Mouse (Mus musculus) adrenal gland, postnatal 10 days (tissue): ENCODE measurements around the gene Slc10a6. TPM values are rescaled to one million over a fixed set of nuclear protein-coding genes. Genes with fewer than 3 reads are reported as not detected.

ENCODE experiments used
- DNase-seq: peaks from one replicate; pipeline ENCODE4 v3.0.0; 2021; ENCODE audit warnings: mixed read lengths
- long read RNA-seq, 2 experiments: library from polyadenylated mRNA; stranded (forward); transcript quantifications; one replicate each; pipeline ENCODE4 v2.0.0; 2021
- total RNA-seq, 2 experiments: library from RNA; stranded (reverse); gene quantifications; 2 replicates each; pipeline ENCODE4 v1.2.3; 2021

The Slc10a6 gene
- total RNA-seq: 1 to 10 TPM; 1.6 to 2.5 TPM
- long read RNA-seq, experiment 1, transcript Slc10a6-201 (6 exons, 2,124 nt): major isoform, 7 of 9 reads
- long read RNA-seq, experiment 1, partial matches to known transcripts: 0 of 9 reads
- long read RNA-seq, experiment 1, other reads (novel, unspliced or antisense): 2 of 9 reads
- long read RNA-seq, experiment 2, partial matches to known transcripts: 0 of 4 reads
- long read RNA-seq, experiment 2, other reads (novel, unspliced or antisense): 1 of 4 reads

DNA sequence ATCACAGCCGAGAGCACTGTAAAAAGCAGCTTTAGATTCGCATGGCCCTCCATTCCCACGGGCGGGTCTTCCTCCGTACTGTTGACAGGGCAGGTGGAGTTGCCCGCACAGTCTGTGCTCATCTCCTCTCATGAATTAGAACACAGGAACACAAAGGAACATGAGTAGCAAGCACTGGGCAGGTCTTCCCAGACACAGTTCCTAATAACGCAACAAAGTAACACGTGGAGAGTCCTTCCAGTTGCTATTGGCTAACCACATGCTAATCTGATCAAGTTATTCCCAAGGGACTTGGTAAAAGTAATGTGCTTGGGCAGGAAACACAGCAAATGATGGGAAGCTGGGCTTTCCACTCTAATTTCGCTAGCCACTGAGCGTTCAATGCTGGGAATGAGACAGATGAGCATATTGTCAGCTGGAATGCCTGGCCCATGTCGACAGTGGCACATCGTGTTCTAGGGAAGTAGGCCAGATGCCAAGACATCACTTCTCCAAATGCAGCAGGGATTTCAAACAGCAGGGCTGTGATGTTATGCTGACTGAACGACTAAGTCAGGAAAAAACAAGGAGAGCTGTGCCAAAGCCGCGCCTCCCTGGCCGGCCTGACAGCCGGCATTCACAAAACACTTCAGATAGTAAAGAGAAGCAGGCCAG lies at the start of gene Slc10a6:
TSS of gene Slc10a6 (minus strand) at position 293 of the 654 bp plus-strand sequence.
- peak; percentile 65 for DNase-seq

DNA sequence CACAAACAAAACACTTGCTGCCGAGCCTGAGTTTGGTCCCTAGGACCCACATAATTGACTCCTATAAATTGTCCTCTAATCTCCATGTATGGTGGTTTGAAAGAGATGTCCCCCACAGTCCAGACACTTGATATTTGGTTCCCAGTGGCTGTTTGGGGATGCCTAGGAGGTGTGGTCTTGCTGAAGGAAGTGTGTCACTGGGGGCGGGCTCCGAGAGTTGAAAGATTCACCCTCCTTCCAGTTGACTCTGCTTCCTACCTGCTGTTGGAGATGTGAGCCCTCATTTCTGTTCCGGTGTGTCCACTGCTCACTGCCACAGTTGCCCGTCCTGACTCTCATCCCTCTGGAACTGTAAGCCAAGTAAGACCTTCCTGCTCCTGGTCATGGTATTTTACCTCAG lies 49.8 kb upstream of the Slc10a6 start:
- no peak for DNase-seq

DNA sequence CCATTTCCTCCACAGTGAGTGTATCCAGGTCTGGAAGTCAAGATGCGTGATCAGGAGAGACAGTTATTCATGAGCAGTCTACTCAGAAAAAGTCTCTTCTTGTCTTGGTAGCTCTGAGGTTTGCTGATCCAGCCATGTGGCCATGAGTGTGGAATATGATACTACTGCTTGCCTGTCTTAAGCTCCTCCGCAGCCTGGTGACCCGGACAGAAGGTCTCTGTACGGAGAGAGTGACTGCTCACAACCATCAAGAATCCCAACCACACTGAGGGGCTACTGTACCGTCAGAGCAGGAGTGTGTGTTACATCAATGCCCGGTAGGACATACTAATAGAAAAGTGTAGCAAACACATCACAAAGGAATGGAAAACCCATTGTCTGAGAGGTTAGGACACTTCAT lies 48.7 kb upstream of the Slc10a6 start:
- DNase-seq: no peak

DNA sequence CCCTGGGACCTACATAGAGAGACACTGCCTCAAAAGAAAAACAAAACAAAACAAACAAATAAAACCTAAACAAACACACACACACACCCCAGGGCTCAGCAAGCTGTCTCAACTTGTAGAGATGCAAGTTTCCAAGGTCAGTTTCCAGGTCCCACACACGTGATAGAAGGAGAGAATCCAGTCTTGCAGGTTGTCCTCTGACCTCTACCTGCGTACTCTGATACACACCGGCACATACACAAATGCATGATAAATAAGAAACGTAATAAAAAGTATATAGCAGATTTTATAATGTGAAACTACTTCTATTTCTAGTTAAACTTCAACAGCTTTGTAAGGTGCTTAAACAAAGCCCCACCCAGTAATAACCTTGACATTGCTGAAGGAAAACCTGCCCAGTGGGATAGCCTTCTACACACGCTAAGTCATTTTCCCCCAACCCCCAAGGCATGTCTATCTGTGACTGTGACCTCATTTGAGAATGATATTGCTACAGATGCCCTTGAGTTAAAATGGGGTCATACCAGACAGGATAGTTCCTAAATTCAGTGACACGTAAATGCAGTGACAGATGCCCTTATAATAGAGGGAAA lies 47.2 kb upstream of the Slc10a6 start:
- DNase-seq: no peak

DNA sequence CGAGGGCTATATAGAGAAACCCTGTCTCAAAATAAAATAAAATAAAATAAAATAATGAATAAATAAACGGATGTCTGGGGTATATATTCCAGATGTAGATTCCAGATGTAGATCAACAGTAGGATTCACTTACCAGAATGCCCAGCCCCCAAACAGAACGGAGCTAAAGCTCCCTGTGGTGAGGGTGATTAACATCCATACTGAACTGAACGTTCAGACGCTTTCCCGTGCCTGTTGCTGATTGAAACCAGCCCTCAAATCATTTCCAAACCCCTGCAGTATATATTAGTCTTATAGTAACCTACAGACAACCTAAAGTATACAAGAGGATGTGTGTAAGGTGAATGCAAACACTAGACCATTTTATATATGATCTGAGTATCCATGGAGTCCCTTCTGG lies 45.3 kb upstream of the Slc10a6 start:
- no peak for DNase-seq

DNA sequence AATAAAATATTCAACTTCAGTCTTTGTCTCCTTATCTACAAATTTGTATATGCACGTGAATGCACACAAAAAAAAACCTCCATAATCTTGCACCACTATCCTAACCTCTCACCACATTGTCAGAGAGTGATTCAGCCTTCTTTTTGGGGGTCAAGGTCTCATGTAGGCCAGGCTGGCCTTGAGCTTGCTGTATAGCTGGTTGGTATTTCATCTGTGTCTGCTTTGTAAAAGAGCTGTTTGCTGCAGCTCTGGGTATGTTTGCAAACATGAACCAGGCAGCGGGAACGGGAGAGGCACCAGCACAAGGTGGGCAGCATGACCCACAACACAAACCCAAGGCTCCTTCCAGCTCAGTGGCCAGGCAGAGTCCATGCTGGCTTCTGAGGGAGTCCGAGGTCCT lies 44.4 kb upstream of the Slc10a6 start:
- peak; percentile 28 for DNase-seq

DNA sequence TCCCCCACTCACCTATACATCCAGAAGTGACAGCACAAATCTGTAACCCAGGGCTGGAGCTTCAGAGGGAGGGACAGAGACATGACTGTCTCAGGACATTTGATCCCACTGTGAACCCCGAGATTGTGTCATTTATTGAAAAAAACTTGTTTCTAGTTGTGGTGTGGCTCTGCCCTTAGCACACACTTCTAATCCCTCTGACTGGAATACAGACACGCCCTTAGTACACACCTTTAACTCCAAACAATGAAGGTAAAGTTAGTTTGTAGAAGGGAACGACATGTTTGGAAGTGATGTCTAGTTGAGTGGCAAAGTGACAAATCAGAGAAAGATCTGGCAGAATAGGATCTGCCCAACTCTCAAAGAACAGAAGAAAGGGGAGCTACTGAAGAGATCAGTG lies 42.7 kb upstream of the Slc10a6 start:
- DNase-seq: no peak

DNA sequence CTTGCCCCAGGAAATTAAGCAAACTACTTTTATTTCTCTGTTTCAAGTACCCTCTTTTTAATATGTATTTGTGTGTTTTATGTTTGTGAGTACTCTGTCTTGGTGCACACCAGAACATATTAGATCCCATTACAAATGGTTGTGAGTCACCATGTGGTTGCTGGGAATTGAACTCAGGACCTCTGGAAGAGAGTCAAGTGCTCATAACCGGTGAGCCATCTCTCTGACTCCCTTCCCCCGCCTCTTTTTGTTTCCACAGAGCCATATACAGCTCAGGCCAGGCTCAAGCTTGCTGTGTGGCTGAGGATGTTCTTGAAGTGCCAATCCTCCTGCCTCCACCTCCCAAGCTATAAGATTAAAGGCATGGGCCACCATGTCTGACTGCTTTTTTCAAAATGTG lies 36.7 kb upstream of the Slc10a6 start:
- no peak for DNase-seq

DNA sequence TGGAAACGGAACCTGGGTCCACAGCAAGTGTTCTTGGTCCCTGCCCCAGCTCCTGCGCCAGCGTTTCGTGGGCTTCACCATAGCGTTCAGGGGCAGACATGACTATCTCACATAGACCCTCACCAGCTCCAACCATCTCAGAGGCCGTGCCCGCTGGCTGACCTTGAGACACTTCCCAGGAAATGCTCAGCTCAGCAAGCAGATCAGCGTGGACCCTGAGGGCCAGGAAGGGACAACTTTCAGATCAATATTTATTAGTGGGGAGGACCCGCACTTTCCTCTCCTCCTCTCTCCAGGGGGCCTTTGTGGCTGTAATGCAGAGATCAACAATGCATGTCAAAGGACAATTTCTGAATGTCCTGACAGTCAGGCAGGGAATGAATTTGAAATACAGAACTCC lies 35.7 kb upstream of the Slc10a6 start:
- DNase-seq: no peak

DNA sequence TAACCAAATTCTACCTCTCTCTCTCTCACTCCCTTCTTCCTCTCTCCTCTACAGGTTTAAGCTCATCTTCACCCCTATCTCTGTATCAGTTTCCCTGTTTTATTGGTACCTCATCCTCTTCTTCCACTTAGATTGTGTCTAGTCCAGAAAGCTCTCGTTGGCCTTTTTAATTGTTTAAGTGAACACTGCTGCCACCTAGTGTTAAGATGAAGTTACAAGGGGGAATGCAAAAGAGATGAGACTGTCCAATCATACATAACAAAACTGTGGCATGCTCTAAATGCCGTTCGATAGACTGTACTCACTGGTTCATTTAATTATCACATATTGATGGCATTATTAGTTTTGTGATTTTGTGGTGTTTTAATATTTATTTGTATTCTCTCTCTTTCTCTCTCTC lies 30.4 kb upstream of the Slc10a6 start:
- peak; percentile 28 for DNase-seq

DNA sequence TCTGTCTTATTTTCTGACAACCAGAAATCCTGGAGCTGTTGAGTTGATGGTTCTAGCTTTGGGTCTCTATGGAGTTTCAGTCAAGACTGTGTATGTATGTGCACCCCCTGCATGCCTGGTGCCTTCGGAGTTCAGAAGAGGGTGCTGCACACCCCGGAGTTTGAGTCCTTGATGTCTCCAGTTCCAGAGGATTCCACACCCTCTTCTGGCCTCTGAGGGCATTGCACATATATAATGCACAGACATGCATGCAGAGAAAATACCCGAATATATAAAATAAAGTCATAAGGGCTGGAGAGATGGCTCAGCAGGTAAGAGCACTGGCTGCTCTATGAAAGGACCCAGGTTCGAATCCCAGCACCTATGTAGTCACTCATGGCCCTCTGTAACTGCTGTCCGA lies 29.7 kb upstream of the Slc10a6 start:
- no peak for DNase-seq

DNA sequence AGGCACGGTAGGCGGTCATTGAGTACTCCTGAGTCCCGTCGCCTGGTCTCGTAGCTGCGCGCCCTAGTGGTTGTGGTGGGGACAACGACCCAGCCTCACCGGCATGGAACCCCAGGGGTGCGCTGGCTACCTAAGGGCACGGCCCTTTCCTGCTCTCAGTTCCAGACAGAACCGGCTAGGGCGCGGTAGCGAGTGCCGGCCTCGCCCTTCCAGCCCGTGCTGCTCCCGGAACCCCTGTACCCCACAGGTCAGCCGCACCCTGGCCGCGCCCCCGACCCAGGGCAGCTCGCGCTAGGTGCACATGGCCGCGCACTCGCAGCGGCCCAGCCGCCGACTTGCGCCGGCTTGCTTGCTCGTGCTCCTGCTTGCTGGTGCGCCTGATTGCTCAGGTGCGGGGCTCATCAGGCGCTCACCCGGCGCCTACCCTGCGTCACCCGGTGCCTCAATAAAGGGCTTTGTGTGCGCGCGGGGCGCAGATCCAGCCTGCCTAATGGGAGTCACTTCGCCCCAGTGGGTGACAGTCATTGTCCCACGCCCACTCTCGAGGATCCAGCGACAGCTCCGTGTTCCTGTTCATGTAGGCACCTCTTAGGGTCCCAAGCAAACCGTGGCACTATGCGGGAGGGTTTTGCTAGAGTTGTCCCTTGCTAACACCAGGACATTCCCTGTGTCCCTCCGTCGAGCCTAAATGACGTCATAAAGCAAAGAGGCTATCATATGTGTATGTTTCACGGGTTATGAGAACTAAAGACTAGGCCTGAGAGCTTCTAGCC lies 26.3 kb upstream of the Slc10a6 start, which contains the start of gene 1700016H13Rik:
TSS of gene 1700016H13Rik (minus strand) at position 665 of the 773 bp plus-strand sequence.
- DNase-seq: peak; percentile 87

DNA sequence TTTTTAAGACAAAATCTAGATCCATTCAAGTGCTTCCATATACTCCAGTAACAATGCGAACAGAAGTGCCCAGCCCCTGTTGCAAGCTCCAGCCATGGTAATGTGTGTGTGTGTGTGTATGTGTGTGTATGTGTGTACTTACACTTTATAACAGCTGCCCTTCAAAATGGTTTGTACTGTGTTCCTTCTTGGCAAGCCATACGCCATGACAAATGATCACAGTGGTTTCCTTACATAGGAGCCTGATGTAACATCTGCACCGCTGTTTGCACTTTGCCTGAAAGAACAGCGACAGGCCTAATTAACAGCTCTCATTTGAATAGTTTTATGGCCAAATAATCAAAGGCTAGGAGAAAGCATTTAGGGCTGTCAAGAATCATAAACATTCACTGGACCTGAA lies 25.6 kb upstream of the Slc10a6 start:
- DNase-seq: no peak

DNA sequence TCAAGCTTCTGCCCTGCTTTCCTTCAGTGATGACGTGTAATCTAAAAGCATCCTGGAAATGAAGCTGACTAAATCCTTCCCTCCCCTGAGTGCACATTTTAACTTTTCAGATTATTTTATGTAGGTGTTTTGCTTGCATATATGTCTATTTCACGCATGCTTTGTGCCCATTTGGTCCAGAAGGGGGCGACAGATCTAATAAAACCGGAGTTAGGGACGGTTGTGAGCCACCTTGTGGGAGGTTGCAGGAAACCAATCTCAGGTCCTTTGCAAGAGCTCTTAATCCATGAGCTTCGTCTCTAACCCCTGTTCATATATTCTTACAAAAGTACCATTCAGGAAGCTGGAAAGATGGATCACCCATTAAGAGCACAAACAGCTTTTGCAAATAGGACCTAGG lies 25.0 kb upstream of the Slc10a6 start:
- DNase-seq: peak; percentile 43

DNA sequence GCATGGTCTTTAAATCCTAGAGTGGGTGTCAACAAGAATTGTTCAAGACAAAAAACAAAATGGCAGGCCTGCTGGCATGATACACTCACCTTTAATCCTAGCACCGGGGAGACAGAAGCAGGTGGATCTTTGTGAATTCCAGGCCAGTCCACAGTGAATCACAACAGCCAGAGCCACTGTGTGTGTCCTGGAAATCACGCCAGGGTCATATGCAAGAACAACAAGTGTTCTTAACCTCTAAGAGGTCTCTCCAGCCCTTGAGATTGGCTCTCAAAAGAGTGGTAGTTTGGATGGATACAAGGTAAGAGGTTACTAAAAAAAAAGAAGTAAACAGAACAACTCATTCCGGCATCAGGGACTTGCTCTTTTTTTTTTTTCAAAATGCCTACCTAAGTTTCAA lies 18.1 kb upstream of the Slc10a6 start:
- no peak for DNase-seq

DNA sequence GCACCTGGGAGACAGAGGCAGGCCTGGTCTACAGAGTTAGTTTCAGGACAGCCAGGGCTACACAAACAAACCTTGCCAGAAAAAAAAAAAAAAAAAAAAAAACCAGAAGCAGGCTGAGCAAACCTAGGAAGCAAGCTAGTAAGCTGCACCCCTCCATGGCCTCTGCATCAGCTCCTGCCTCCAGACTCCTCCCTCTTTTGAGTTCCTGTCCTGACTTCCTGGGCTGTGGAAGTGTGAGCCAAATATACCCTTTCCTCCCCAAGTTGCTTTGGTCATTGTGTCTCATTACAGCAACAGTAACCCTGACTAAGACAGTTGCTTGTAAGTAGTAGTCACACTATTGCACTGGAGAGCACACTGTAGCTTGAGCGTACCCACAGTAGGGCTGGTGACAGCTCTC lies 15.0 kb upstream of the Slc10a6 start:
- no peak for DNase-seq

DNA sequence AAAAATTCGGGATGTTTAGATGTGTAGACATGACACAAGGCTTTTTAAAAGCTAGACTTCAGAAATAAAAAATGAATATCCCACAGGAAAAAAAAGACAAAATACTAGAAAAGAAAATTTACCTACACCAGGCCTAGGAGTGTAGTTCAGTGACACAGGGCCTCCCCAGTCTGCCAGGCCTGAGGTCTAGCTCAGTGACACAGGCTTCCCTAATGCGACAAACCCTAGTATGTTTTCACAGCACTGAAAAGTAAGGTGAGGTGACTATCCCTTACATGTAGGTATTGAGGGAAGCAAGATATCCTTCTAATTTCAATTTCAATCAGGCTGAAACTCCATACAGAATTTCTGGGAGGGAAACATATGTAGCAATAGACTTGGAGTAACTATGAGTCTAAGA lies 8.0 kb upstream of the Slc10a6 start:
- no peak for DNase-seq

DNA sequence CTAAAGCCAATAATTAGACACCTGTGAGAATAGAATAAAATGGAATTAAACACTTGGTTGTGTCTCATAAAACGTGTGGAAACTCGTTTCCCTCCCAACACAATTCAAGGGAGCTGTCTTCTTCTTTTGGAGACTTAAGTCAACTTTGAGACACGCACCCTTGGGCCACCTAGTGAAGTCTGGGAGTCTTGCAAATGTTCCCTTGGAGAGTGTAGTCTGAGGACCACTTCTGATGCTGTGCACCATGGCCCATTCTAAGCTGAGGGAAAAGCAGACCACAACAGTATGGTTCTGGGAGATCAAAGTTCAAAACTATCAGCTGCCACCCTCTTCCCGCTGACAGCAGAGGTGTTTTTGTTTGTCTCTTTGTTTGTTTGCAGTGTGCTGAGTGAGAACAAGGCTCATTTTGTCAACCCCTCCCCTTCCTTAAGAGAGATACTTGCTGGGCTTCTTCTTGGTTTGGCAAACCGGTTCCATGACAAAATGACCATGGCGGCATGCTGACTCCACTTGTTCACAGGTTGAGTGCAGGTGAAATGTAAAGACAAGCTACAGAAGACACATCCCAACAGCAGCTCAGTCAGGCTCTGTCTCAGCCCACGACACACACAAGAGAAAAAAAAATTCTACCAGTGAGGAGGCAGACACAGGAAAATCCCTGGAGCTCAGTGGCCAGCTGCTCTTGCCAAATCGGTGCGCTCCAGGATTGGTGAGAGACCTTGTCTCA lies 814 bp upstream of the Slc10a6 start:
- no peak for DNase-seq

DNA sequence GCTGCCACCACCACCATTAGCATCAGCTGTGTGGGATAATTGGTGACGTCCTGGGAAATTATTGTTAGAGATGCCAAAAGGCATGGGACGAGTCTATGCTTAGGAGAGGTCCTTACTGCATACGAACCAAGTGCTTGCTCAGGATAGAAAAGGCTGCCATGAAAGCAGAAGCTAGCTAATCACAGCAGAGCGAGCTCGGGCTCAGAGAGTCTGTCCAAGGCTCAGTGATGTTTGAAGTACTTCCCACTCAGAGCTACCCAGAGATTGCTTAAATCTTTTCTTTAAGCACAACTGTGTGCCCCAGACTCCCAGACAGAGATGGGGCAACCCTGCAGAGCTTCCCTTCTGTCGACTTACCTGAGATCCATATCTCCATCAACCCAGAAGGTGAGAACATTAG lies 704 bp downstream of the Slc10a6 start:
- DNase-seq: no peak

DNA sequence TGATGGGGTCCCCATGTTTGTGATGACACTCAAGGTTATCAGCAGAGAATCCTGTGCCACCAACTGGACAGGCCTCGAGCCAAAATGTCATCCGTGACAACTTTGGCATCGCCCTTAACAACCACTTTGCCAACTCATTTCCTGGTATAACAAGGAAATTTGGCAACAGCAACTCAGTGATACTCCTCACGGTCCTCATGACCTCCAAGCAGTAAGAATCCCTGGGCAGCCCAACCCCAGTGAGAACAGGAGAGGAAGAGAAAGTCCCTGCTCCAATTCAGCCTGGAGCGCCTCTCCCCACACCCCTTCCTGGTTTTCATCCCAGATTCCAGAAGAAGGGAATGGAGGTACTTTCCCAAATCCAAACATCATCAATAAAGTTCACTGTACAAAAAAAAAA lies 4.4 kb downstream of the Slc10a6 start:
- DNase-seq: no peak

DNA sequence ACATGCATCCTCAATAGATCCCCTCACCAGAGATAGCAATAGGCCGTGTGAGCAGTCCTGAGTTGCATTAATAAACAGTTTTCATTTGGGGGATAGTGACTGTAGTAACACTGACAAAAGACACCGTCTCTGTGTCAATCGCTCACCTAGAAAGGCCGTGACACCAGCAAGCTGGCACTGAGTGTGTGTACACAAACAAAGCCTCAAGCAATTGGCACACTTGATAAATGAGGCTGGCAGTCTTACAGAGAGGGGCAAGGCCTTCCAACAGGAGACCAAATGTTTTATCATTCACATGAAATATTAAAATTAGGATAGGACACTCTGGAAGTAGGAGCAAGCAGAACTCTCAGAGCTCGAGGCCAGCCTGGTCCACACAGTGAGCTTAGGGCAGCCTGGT lies 6.9 kb downstream of the Slc10a6 start:
- DNase-seq: no peak

DNA sequence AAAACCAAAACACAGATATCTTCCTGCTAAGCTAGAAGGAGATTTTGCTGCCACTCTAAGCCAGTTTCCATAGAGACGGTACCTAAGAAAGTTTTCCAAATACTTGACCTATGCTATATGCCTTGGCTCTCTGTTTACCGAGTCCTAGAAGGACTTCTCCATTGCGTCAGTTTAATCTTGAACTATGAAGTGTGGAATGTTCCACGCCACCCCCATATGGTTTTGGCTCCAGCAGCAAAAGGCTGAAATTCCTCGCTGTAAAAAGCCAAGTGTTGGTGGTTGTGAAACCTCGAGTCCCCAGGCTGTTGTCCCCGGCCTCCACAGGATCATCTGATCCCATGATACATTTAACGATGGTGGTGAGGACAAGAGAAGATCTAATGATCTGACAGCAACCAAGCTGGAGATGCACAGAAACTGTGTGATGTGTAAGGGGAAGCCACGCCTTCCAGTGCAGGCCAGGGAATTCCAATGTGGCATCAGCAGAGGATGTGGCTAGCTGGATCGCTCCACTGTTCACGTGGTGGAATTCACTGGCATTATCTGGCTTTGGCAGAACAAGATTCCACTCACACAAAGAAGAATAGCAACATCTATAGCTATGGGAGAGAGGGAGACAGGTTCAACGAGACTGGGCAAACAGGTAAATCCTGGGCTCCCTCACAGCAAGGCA lies 8.8 kb downstream of the Slc10a6 start:
- DNase-seq: peak; percentile 34
